Mouse (Mus musculus): ENCODE measurements around the gene Gm5728. TPM values are rescaled to one million over a fixed set of nuclear protein-coding genes. Genes with fewer than 3 reads are reported as not detected.
"Not testable (repeated sequence)": the region's sequence is repeated elsewhere in the genome, so short reads cannot be mapped to it uniquely, and the experiment has no call there.

Gene Gm5728
- not detected in 2 replicates for total RNA-seq (2012; rRNA removed)
- polyA plus RNA-seq (2012; ENCODE audit: insufficient read depth in 1 of 2, insufficient read length in 2 of 2, low read depth in 1 of 2, low replicate concordance in 2 of 2, missing spikeins in 1 of 2): not detected

DNA sequence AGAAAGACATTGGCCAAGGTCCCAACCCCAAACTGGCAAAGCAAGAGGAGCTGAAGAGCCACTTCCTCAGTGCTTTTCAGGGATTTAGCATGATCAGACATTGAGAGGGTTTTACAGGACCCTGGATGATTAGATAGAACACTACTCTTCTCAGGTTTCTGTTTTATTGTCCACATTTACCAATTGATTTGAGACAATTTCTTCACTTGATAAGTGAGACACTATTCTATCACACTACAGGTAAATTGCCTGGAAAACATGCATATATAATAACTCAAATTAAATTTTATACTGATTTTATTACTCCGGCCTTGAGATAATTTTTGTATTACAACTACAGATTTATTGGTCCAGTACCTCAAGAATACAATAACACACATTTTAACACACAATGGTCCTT, at the start of gene Gm5728:
Gm5728 (minus strand) TSS at position 101 of the 400 bp plus-strand sequence.
- DNase-seq (ENCODE audit: low read depth, low spot score); H3K9me3 ChIP-seq (replicated peaks; ENCODE audit: insufficient read depth, low read length); H3K36me3 ChIP-seq (ENCODE audit: control insufficient read depth in 1 of 2, insufficient read depth in 2 of 2, low read length in 2 of 2): not testable (repeated sequence)

DNA sequence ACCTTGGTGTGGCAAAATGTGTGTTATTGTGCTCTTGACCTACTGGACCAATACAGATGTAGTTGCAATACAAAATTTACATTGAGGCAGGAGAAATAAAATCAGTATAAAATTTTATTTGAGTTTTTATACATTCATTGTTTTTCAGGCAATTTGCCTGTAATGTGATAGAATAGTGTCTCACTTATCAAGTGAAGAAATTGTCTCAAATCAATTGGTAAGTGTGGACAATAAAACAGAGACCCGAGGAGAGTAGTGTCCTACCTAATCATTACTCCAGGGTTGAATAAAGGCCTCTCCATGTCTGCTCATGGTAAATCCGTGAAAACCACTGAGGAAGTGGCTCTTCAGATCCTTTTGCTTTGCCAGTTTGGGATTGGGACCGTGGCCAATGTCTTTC, 42.4 kb upstream of the Gm5728 start, which contains the start of gene Vmn1r100:
Vmn1r100 (plus strand) TSS at position 301 of the 400 bp plus-strand sequence.
- not testable (repeated sequence) for H3K9me3 ChIP-seq (replicated peaks; ENCODE audit: insufficient read depth, low read length); H3K27me3 ChIP-seq (ENCODE audit: control insufficient read depth in 1 of 2, insufficient read depth in 2 of 2, low read length in 2 of 2); H3K9ac ChIP-seq (ENCODE audit: control insufficient read depth, low read depth, low read length, poor library complexity, severe bottlenecking); DNase-seq (ENCODE audit: low read depth, low spot score); H3K4me1 ChIP-seq (ENCODE audit: control insufficient read depth in 1 of 2, insufficient read depth in 2 of 2, low read length in 2 of 2); H3K36me3 ChIP-seq (ENCODE audit: control insufficient read depth in 1 of 2, insufficient read depth in 2 of 2, low read length in 2 of 2); H3K79me2 ChIP-seq (ENCODE audit: control insufficient read depth, insufficient read depth, low read length, poor library complexity); H3K4me3 ChIP-seq (ENCODE audit: control insufficient read depth in 1 of 2, insufficient read depth in 1 of 2, low read depth in 2 of 2, low read length in 2 of 2); H3K27ac ChIP-seq (ENCODE audit: control insufficient read depth, low read depth, low read length)

More for the DNA sequence above, at the start of gene Gm5728:
- not testable (repeated sequence) for H3K79me2 ChIP-seq (ENCODE audit: control insufficient read depth, insufficient read depth, low read length, poor library complexity); H3K9ac ChIP-seq (ENCODE audit: control insufficient read depth, low read depth, low read length, poor library complexity, severe bottlenecking); H3K4me1 ChIP-seq (ENCODE audit: control insufficient read depth in 1 of 2, insufficient read depth in 2 of 2, low read length in 2 of 2); H3K27me3 ChIP-seq (ENCODE audit: control insufficient read depth in 1 of 2, insufficient read depth in 2 of 2, low read length in 2 of 2); H3K27ac ChIP-seq (ENCODE audit: control insufficient read depth, low read depth, low read length); H3K4me3 ChIP-seq (ENCODE audit: control insufficient read depth in 1 of 2, insufficient read depth in 1 of 2, low read depth in 2 of 2, low read length in 2 of 2)

DNA sequence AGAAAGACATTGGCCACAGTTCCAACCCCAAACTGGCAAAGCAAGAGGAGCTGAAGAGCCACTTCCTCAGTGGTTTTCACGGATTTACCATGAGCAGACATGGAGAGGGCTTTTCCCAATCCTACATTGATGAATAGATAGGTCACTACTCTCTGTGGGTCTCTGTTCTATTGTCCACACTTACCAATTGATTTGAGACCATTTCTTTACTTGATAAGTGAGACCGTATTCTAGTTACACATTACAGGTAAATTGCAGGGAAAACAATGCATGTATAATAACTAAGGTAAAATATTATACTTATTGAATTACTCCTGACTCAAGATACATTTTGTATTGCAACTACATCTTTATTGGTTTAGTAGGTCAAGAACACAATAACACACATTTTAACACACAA, 41.2 kb downstream of the Gm5728 start, which contains the start of gene Gm4133:
Gm4133 (minus strand) TSS at position 101 of the 400 bp plus-strand sequence.
- not testable (repeated sequence) for H3K4me1 ChIP-seq (ENCODE audit: control insufficient read depth in 1 of 2, insufficient read depth in 2 of 2, low read length in 2 of 2); H3K4me3 ChIP-seq (ENCODE audit: control insufficient read depth in 1 of 2, insufficient read depth in 1 of 2, low read depth in 2 of 2, low read length in 2 of 2); H3K9ac ChIP-seq (ENCODE audit: control insufficient read depth, low read depth, low read length, poor library complexity, severe bottlenecking); H3K36me3 ChIP-seq (ENCODE audit: control insufficient read depth in 1 of 2, insufficient read depth in 2 of 2, low read length in 2 of 2); H3K79me2 ChIP-seq (ENCODE audit: control insufficient read depth, insufficient read depth, low read length, poor library complexity); DNase-seq (ENCODE audit: low read depth, low spot score); H3K9me3 ChIP-seq (replicated peaks; ENCODE audit: insufficient read depth, low read length); H3K27me3 ChIP-seq (ENCODE audit: control insufficient read depth in 1 of 2, insufficient read depth in 2 of 2, low read length in 2 of 2); H3K27ac ChIP-seq (ENCODE audit: control insufficient read depth, low read depth, low read length)

Other genes starting within 250 kb of the Gm5728 start
- not detected in 2 replicates for gene Vmn1r93, start 236.3 kb downstream of the Gm5728 start, total RNA-seq (2012; rRNA removed)
- gene Vmn1r93, start 236.3 kb downstream of the Gm5728 start, polyA plus RNA-seq (2012; ENCODE audit: insufficient read depth in 1 of 2, insufficient read length in 2 of 2, low read depth in 1 of 2, low replicate concordance in 2 of 2, missing spikeins in 1 of 2): not detected
- not detected in 2 replicates for gene Vmn1r94, start 207.0 kb downstream of the Gm5728 start, total RNA-seq (2012; rRNA removed)
- gene Vmn1r94, start 207.0 kb downstream of the Gm5728 start, polyA plus RNA-seq (2012; ENCODE audit: insufficient read depth in 1 of 2, insufficient read length in 2 of 2, low read depth in 1 of 2, low replicate concordance in 2 of 2, missing spikeins in 1 of 2): not detected
- gene Vmn1r95, start 181.7 kb downstream of the Gm5728 start, total RNA-seq (2012; rRNA removed): not detected in 2 replicates
- gene Vmn1r95, start 181.7 kb downstream of the Gm5728 start, polyA plus RNA-seq (2012; ENCODE audit: insufficient read depth in 1 of 2, insufficient read length in 2 of 2, low read depth in 1 of 2, low replicate concordance in 2 of 2, missing spikeins in 1 of 2): not detected
- not detected in 2 replicates for gene Gm6164, start 169.8 kb downstream of the Gm5728 start, total RNA-seq (2012; rRNA removed)
- not detected for gene Gm6164, start 169.8 kb downstream of the Gm5728 start, polyA plus RNA-seq (2012; ENCODE audit: insufficient read depth in 1 of 2, insufficient read length in 2 of 2, low read depth in 1 of 2, low replicate concordance in 2 of 2, missing spikeins in 1 of 2)
- gene Gm4498, start 141.6 kb downstream of the Gm5728 start, total RNA-seq (2012; rRNA removed): not detected in 2 replicates
- not detected for gene Gm4498, start 141.6 kb downstream of the Gm5728 start, polyA plus RNA-seq (2012; ENCODE audit: insufficient read depth in 1 of 2, insufficient read length in 2 of 2, low read depth in 1 of 2, low replicate concordance in 2 of 2, missing spikeins in 1 of 2)
- not detected in 2 replicates for gene Gm5890, start 112.6 kb downstream of the Gm5728 start, total RNA-seq (2012; rRNA removed)
- gene Gm5890, start 112.6 kb downstream of the Gm5728 start, polyA plus RNA-seq (2012; ENCODE audit: insufficient read depth in 1 of 2, insufficient read length in 2 of 2, low read depth in 1 of 2, low replicate concordance in 2 of 2, missing spikeins in 1 of 2): not detected
- not detected in 2 replicates for gene Gm4133, start 41.3 kb downstream of the Gm5728 start, total RNA-seq (2012; rRNA removed)
- not detected for gene Gm4133, start 41.3 kb downstream of the Gm5728 start, polyA plus RNA-seq (2012; ENCODE audit: insufficient read depth in 1 of 2, insufficient read length in 2 of 2, low read depth in 1 of 2, low replicate concordance in 2 of 2, missing spikeins in 1 of 2)
- gene Vmn1r100, start 42.5 kb upstream of the Gm5728 start, total RNA-seq (2012; rRNA removed): not detected in 2 replicates
- not detected for gene Vmn1r100, start 42.5 kb upstream of the Gm5728 start, polyA plus RNA-seq (2012; ENCODE audit: insufficient read depth in 1 of 2, insufficient read length in 2 of 2, low read depth in 1 of 2, low replicate concordance in 2 of 2, missing spikeins in 1 of 2)
- gene Vmn1r101, start 67.2 kb upstream of the Gm5728 start, total RNA-seq (2012; rRNA removed): not detected in 2 replicates
- gene Vmn1r101, start 67.2 kb upstream of the Gm5728 start, polyA plus RNA-seq (2012; ENCODE audit: insufficient read depth in 1 of 2, insufficient read length in 2 of 2, low read depth in 1 of 2, low replicate concordance in 2 of 2, missing spikeins in 1 of 2): not detected
- not detected in 2 replicates for gene Gm10670, start 99.5 kb upstream of the Gm5728 start, total RNA-seq (2012; rRNA removed)
- gene Gm10670, start 99.5 kb upstream of the Gm5728 start, polyA plus RNA-seq (2012; ENCODE audit: insufficient read depth in 1 of 2, insufficient read length in 2 of 2, low read depth in 1 of 2, low replicate concordance in 2 of 2, missing spikeins in 1 of 2): not detected
- not detected in 2 replicates for gene Vmn1r103, start 135.1 kb upstream of the Gm5728 start, total RNA-seq (2012; rRNA removed)
- gene Vmn1r103, start 135.1 kb upstream of the Gm5728 start, polyA plus RNA-seq (2012; ENCODE audit: insufficient read depth in 1 of 2, insufficient read length in 2 of 2, low read depth in 1 of 2, low replicate concordance in 2 of 2, missing spikeins in 1 of 2): not detected
- not detected in 2 replicates for gene Vmn1r104, start 158.4 kb upstream of the Gm5728 start, total RNA-seq (2012; rRNA removed)
- not detected for gene Vmn1r104, start 158.4 kb upstream of the Gm5728 start, polyA plus RNA-seq (2012; ENCODE audit: insufficient read depth in 1 of 2, insufficient read length in 2 of 2, low read depth in 1 of 2, low replicate concordance in 2 of 2, missing spikeins in 1 of 2)
- gene Gm5726, start 170.3 kb upstream of the Gm5728 start, total RNA-seq (2012; rRNA removed): not detected in 2 replicates
- not detected for gene Gm5726, start 170.3 kb upstream of the Gm5728 start, polyA plus RNA-seq (2012; ENCODE audit: insufficient read depth in 1 of 2, insufficient read length in 2 of 2, low read depth in 1 of 2, low replicate concordance in 2 of 2, missing spikeins in 1 of 2)
- not detected in 2 replicates for gene Gm4141, start 200.8 kb upstream of the Gm5728 start, total RNA-seq (2012; rRNA removed)
- not detected for gene Gm4141, start 200.8 kb upstream of the Gm5728 start, polyA plus RNA-seq (2012; ENCODE audit: insufficient read depth in 1 of 2, insufficient read length in 2 of 2, low read depth in 1 of 2, low replicate concordance in 2 of 2, missing spikeins in 1 of 2)
- not detected in 2 replicates for gene Gm4513, start 223.6 kb upstream of the Gm5728 start, total RNA-seq (2012; rRNA removed)
- not detected for gene Gm4513, start 223.6 kb upstream of the Gm5728 start, polyA plus RNA-seq (2012; ENCODE audit: insufficient read depth in 1 of 2, insufficient read length in 2 of 2, low read depth in 1 of 2, low replicate concordance in 2 of 2, missing spikeins in 1 of 2)

All from MEL (cell line).